Mouse (Mus musculus): Measurements from ENCODE around the gene Tmem131l.

GRCm38 (mm10) chr3:84076543-84077332 lies 36.8 kb upstream of the Tmem131l start:
- TF ChIP-seq CTCF (IDR thresholded peaks at IDR 0.05; ENCODE audit: low read depth, low read length) (no peak), POLR2A (IDR thresholded peaks at IDR 0.05; ENCODE audit: borderline replicate concordance, low read depth, low read length) (no peak)
